Mouse (Mus musculus) MEL (cell line): ENCODE results near the gene Tmem214. TPM values are rescaled to one million over a fixed set of nuclear protein-coding genes. Genes with fewer than 3 reads are reported as not detected.

Experiments used
- DNase-seq: peaks from one replicate; pipeline ENCODE4 v3.0.0; 2011; ENCODE audit warnings: low read depth, low spot score
- H3K27ac ChIP-seq: 2 replicates; pipeline ENCODE4 v1.5.1; 2012; ENCODE audit warnings: low read depth, mild to moderate bottlenecking, control low read depth, low read length, moderate library complexity; ENCODE audit not compliant: control insufficient read depth
- H3K27me3 ChIP-seq, 2 experiments: fragments of 150-350 bp in 1 of 2; sonication (generic) in 1 of 2; 2 replicates each; pipeline ENCODE4 v1.6.1; 2012; ENCODE audit warnings: low read length in 2 of 2, mild to moderate bottlenecking in 2 of 2, improper control_type of control experiment in 1 of 2, moderate library complexity in 1 of 2; ENCODE audit not compliant: insufficient read depth in 2 of 2, control insufficient read depth in 1 of 2
- H3K36me3 ChIP-seq, 2 experiments: 2 replicates each; pipeline ENCODE4 v1.6.1; 2012 to 2014; ENCODE audit warnings: low read length in 2 of 2, improper control_type of control experiment in 1 of 2, inconsistent platforms in 1 of 2, mild to moderate bottlenecking in 1 of 2; ENCODE audit not compliant: insufficient read depth in 2 of 2, control insufficient read depth in 1 of 2
- H3K4me1 ChIP-seq, 2 experiments: fragments of 150-350 bp in 1 of 2; sonication (generic) in 1 of 2; 2 replicates each; pipeline ENCODE4 v1.6.1; 2012; ENCODE audit warnings: low read length in 2 of 2, improper control_type of control experiment in 1 of 2, mild to moderate bottlenecking in 1 of 2; ENCODE audit not compliant: insufficient read depth in 2 of 2, control insufficient read depth in 1 of 2
- H3K4me3 ChIP-seq, 2 experiments: fragments of 150-350 bp in 1 of 2; sonication (generic) in 1 of 2; 2 replicates each; pipeline ENCODE4 v1.5.1; 2012; ENCODE audit warnings: low read depth in 2 of 2, low read length in 2 of 2, mild to moderate bottlenecking in 2 of 2, moderate library complexity in 2 of 2, control low read depth in 1 of 2, improper control_type of control experiment in 1 of 2; ENCODE audit not compliant: control insufficient read depth in 1 of 2, insufficient read depth in 1 of 2
- H3K79me2 ChIP-seq: 2 replicates; pipeline ENCODE4 v1.6.1; 2012; ENCODE audit warnings: mild to moderate bottlenecking, low read length, moderate library complexity; ENCODE audit not compliant: control insufficient read depth, poor library complexity, insufficient read depth
- H3K9ac ChIP-seq: 2 replicates; pipeline ENCODE4 v1.6.1; 2012; ENCODE audit warnings: low read depth, mild to moderate bottlenecking, control low read depth, low read length, moderate library complexity; ENCODE audit not compliant: control insufficient read depth, poor library complexity, severe bottlenecking
- H3K9me3 ChIP-seq: fragments of 150-350 bp; sonication (generic); replicated peaks from 2 replicates; pipeline ENCODE4 v1.6.1; 2012; ENCODE audit warnings: mild to moderate bottlenecking, low read length, improper control_type of control experiment, moderate library complexity; ENCODE audit not compliant: insufficient read depth
- CHD1 ChIP-seq: IDR thresholded peaks from 2 replicates; pipeline ENCODE4 v1.6.1; 2012; ENCODE audit warnings: low read depth, mild to moderate bottlenecking, inconsistent platforms, low read length, improper control_type of control experiment
- CHD2 ChIP-seq: IDR thresholded peaks from 2 replicates; pipeline ENCODE4 v1.6.1; 2011; ENCODE audit warnings: low read length, improper control_type of control experiment
- CTCF ChIP-seq, 3 experiments: IDR thresholded peaks in 2 of 3; conservative IDR thresholded peaks in 1 of 3; 2 replicates each; pipeline ENCODE4 v1.5.1; 2011 to 2012; ENCODE audit warnings: low read length in 3 of 3, low read depth in 2 of 3, mild to moderate bottlenecking in 2 of 3, improper control_type of control experiment in 1 of 3, inconsistent platforms in 1 of 3, mixed read lengths in 1 of 3, moderate library complexity in 1 of 3; ENCODE audit not compliant: control insufficient read depth in 1 of 3, insufficient read depth in 1 of 3, poor library complexity in 1 of 3, severe bottlenecking in 1 of 3
- E2F4 ChIP-seq: IDR thresholded peaks from 2 replicates; pipeline ENCODE4 v1.6.1; 2011; ENCODE audit warnings: low read depth, low read length, improper control_type of control experiment, borderline replicate concordance
- ELF1 ChIP-seq: IDR thresholded peaks from 2 replicates; pipeline ENCODE4 v1.6.1; 2014; ENCODE audit warnings: low read depth, mild to moderate bottlenecking, inconsistent platforms, low read length, improper control_type of control experiment, moderate library complexity
- EP300 ChIP-seq, 2 experiments: IDR thresholded peaks; 2 replicates each; pipeline ENCODE4 v1.6.1; 2011; ENCODE audit warnings: improper control_type of control experiment in 2 of 2, low read length in 2 of 2, low read depth in 1 of 2, mild to moderate bottlenecking in 1 of 2
- ETS1 ChIP-seq: IDR thresholded peaks from 2 replicates; pipeline ENCODE4 v1.6.1; 2012; ENCODE audit warnings: low read depth, mild to moderate bottlenecking, inconsistent platforms, low read length, improper control_type of control experiment, moderate library complexity
- MAFK ChIP-seq: IDR thresholded peaks from 2 replicates; pipeline ENCODE4 v1.6.1; 2011; ENCODE audit warnings: low read depth, mild to moderate bottlenecking, low read length, improper control_type of control experiment, borderline replicate concordance
- MAX ChIP-seq: IDR thresholded peaks from 2 replicates; pipeline ENCODE4 v1.6.1; 2011; ENCODE audit warnings: low read length, improper control_type of control experiment
- MAZ ChIP-seq: IDR thresholded peaks from 2 replicates; pipeline ENCODE4 v1.6.1; 2012; ENCODE audit warnings: low read depth, mild to moderate bottlenecking, inconsistent platforms, low read length, improper control_type of control experiment
- MYB ChIP-seq: IDR thresholded peaks from 2 replicates; pipeline ENCODE4 v1.6.1; 2011; ENCODE audit warnings: mild to moderate bottlenecking, low read depth, low read length, improper control_type of control experiment
- NELFE ChIP-seq: IDR thresholded peaks from 2 replicates; pipeline ENCODE4 v1.6.1; 2011; ENCODE audit warnings: low read depth, low read length, improper control_type of control experiment
- POLR2AphosphoS2 ChIP-seq: IDR thresholded peaks from 2 replicates; pipeline ENCODE4 v1.6.1; 2011; ENCODE audit warnings: low read length, improper control_type of control experiment
- RAD21 ChIP-seq: IDR thresholded peaks from 2 replicates; pipeline ENCODE4 v1.6.1; 2011; ENCODE audit warnings: mild to moderate bottlenecking, low read depth, low read length, improper control_type of control experiment
- SIN3A ChIP-seq: IDR thresholded peaks from 2 replicates; pipeline ENCODE4 v1.6.1; 2012; ENCODE audit warnings: low read length, improper control_type of control experiment, inconsistent platforms
- TBP ChIP-seq: IDR thresholded peaks from 2 replicates; pipeline ENCODE4 v1.8.0; 2011; ENCODE audit warnings: low read depth, low read length, improper control_type of control experiment
- USF1 ChIP-seq: IDR thresholded peaks from 2 replicates; pipeline ENCODE4 v1.6.1; 2014; ENCODE audit warnings: low read depth, mild to moderate bottlenecking, inconsistent platforms, low read length, improper control_type of control experiment, moderate library complexity
- ZC3H11A ChIP-seq: IDR thresholded peaks from 2 replicates; pipeline ENCODE4 v1.6.1; 2012; ENCODE audit warnings: low read depth, mild to moderate bottlenecking, inconsistent platforms, low read length, improper control_type of control experiment
- polyA plus RNA-seq, 2 experiments: library from polyadenylated mRNA; stranded (reverse) in 1 of 2; unstranded in 1 of 2; fragments of >175 nt in 1 of 2; fragments of >200 nt in 1 of 2; gene quantifications; 2 replicates each; pipeline versions ENCODE4 v1.2.1 to v1.2.4; 2012; ENCODE audit warnings: low replicate concordance in 2 of 2, low read depth in 1 of 2; ENCODE audit not compliant: insufficient read length in 2 of 2, insufficient read depth in 1 of 2, missing spikeins in 1 of 2
- total RNA-seq: library from RNA; depleted of rRNA; stranded (reverse); fragments of 300-350 nt; gene quantifications from 2 replicates; pipeline ENCODE4 v1.2.3, GENCODE M21; 2012; rRNA removed

Tmem214 gene
- total RNA-seq (41.3 and 50.5 TPM in 2 replicates), polyA plus RNA-seq (100 to 1,000 TPM; 101 to 170 TPM)

DNA sequence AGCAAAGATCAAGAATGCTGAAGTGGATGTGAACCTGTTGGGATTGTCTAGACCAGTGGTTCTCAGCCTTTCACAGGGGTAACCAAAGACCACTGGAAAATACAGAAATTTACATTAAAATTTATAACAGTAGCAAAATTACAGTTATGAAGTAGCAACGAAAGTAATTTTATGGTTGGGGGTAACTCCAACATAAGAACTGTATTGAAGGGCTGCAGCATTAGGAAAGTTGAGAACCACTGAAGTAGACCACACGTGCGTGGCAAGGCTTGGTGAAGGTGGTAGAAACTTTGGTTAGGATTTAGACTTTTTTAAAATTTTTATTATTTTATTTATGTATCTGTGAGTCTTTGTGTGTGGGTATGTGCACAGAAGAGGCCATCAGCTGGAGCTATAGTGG is at the start of gene Tmem214:
TSS of gene Tmem214 (plus strand) at position 301 of the 400 bp plus-strand sequence.
- no peaks in the 10 kb centered on the region for H3K9me3 ChIP-seq

DNA sequence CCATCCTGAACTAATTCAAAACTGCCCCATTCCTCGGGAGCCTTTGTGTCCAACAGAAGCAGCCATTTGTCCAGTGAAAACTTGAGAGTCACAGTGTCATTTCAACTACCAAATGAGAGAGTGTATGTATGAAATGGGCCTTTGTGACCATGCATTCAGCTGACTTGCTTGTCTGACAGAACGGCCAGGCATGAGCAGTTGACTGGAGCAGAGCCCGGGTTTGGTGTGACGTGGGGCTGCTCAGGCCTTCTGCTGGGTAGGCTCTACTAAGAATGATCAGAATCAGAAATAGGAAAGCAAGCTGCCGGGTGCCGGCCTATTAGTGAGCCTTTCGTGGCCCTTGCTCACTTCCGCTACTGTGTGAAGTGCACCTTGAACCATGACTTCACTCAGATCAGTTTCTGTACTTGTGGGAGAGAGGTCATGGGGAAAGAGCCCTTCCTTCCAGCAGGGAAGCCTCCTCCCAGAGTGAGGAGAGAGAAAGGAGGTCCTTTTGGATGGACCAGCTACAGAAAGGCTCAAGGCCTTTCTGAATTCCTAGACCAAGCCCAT is 49.0 kb upstream of the Tmem214 start:
- H3K9ac ChIP-seq = no peak overlapping the region
- H3K27ac ChIP-seq = no peak overlapping the region
- H3K4me3 ChIP-seq = no peak overlapping the region
- no peaks in the 10 kb centered on the region for H3K9me3 ChIP-seq
- H3K79me2 ChIP-seq = no peaks in the 10 kb centered on the region
- no peaks in the 10 kb centered on the region for H3K36me3 ChIP-seq
- no peak for DNase-seq
- H3K27me3 ChIP-seq = peaks cover 20 to 47% of the 10 kb centered on the region in 2 experiments
- no peak for TF ChIP-seq MAZ
- no peak for TF ChIP-seq TBP
- no peak for TF ChIP-seq CHD1
- no peak for TF ChIP-seq ETS1
- TF ChIP-seq, all 39 proteins: peak for 0
- peaks cover 3 to 12% of the 10 kb centered on the region in 2 experiments; a peak in 2 of 4 replicates for H3K4me1 ChIP-seq

More for the DNA sequence above, at the start of gene Tmem214:
- peaks cover 13% of the 10 kb centered on the region for H3K79me2 ChIP-seq
- peaks cover 9% of the 10 kb centered on the region in 2 experiments for H3K36me3 ChIP-seq
- H3K27ac ChIP-seq = no peak within 1 kb of the TSS
- H3K4me1 ChIP-seq = peaks cover 3 to 13% of the 10 kb centered on the region in 2 experiments
- H3K4me3 ChIP-seq = no peak within 1 kb of the TSS
- DNase-seq = no peak
- H3K9ac ChIP-seq = no peak within 1 kb of the TSS; the same call in 1 of the 2 replicates
- no peaks in the 10 kb centered on the region for H3K27me3 ChIP-seq
- TF ChIP-seq POLR2AphosphoS2 (no peak), MAX (no peak), SIN3A (no peak), NELFE (no peak), ELF1 (no peak), EP300 (IDR thresholded peaks at IDR 0.05; ENCODE audit: low read depth in 1 of 2, low read length in 2 of 2) (no peak), RAD21 (no peak), USF1 (no peak), E2F4 (no peak), CHD2 (no peak), MYB (no peak), ETS1 (no peak), ZC3H11A (no peak), MAFK (no peak), MAZ (no peak), CTCF (IDR thresholded peaks at IDR 0.05 in 2 of 3, conservative IDR thresholded peaks at IDR 0.05 in 1 of 3; ENCODE audit: control insufficient read depth in 1 of 3, insufficient read depth in 1 of 3, low read depth in 2 of 3, low read length in 3 of 3, poor library complexity in 1 of 3, severe bottlenecking in 1 of 3) (no peak), CHD1 (no peak)
